Mouse (Mus musculus): ENCODE measurements around the gene Fbxw28. TPM values are rescaled to one million over a fixed set of nuclear protein-coding genes. Genes with fewer than 3 reads are reported as not detected.
"Not testable (repeated sequence)": the region's sequence is repeated elsewhere in the genome, so short reads cannot be mapped to it uniquely, and the experiment has no call there.

Fbxw28 gene
- polyA plus RNA-seq (2012; rRNA removed), result not detected in 2 replicates

DNA sequence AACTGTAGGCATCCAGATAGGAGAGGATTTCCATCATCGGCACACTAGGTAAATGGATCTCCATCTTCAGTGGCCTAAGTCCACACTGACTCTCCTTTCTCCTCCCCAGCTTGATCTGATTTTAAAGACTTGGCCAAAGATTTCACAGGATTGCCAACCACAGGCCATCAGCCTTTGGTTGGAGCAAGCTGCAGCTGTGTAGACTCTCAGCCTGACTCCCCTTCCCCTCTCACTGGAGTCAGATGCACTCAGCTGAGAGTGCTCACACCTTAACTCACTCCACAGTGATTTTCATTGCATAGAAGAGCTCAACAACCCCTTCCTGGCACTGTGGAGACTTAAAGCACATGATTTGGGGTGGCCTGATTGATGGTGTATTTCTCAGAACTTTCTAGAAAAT is at the start of gene Fbxw28:
Fbxw28 (minus strand) TSS at position 101 of the 400 bp plus-strand sequence.
- not testable (repeated sequence) for H3K4me3 ChIP-seq (ENCODE audit: insufficient read depth, low read length); H3K4me1 ChIP-seq (ENCODE audit: control insufficient read depth, insufficient read depth, low read length); H3K27ac ChIP-seq (ENCODE audit: insufficient read depth, low read length)

DNA sequence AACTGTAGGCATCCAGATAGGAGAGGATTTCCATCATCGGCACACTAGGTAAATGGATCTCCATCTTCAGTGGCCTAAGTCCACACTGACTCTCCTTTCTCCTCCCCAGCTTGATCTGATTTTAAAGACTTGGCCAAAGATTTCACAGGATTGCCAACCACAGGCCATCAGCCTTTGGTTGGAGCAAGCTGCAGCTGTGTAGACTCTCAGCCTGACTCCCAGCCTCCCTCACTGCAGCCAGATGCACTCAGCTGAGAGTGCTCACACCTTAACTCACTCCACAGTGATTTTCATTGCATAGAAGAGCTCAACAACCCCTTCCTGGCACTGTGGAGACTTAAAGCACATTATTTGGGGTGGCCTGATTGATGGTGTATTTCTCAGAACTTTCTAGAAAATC is 51.9 kb downstream of the Fbxw28 start, which contains the start of gene Fbxw14:
Fbxw14 (minus strand) TSS at position 101 of the 400 bp plus-strand sequence.
- not testable (repeated sequence) for H3K4me1 ChIP-seq (ENCODE audit: control insufficient read depth, insufficient read depth, low read length); H3K27ac ChIP-seq (ENCODE audit: insufficient read depth, low read length); H3K4me3 ChIP-seq (ENCODE audit: insufficient read depth, low read length)

Other genes starting within 250 kb of the Fbxw28 start
- gene Plxnb1, start 244.3 kb downstream of the Fbxw28 start, polyA plus RNA-seq (2012; rRNA removed), result 30.1 and 30.2 TPM in 2 replicates
- not detected in 2 replicates for gene Fbxw21, start 177.6 kb downstream of the Fbxw28 start, polyA plus RNA-seq (2012; rRNA removed)
- not detected in 2 replicates for gene Fbxw13, start 143.7 kb downstream of the Fbxw28 start, polyA plus RNA-seq (2012; rRNA removed)
- not detected in 2 replicates for gene Fbxw20, start 104.9 kb downstream of the Fbxw28 start, polyA plus RNA-seq (2012; rRNA removed)
- not detected in 2 replicates for gene Fbxw14, start 52.0 kb downstream of the Fbxw28 start, polyA plus RNA-seq (2012; rRNA removed)
- gene Fbxw22, start 64.6 kb upstream of the Fbxw28 start, polyA plus RNA-seq (2012; rRNA removed), result not detected in 2 replicates
- not detected in 2 replicates for gene Fbxw16, start 109.5 kb upstream of the Fbxw28 start, polyA plus RNA-seq (2012; rRNA removed)
- not detected in 2 replicates for gene Fbxw19, start 156.2 kb upstream of the Fbxw28 start, polyA plus RNA-seq (2012; rRNA removed)
- gene Fbxw15, start 228.6 kb upstream of the Fbxw28 start, polyA plus RNA-seq (2012; rRNA removed), result not detected in 2 replicates